Comparison of ENCODE assay signal across 8 mouse cellular contexts in the genomic region with DNA sequence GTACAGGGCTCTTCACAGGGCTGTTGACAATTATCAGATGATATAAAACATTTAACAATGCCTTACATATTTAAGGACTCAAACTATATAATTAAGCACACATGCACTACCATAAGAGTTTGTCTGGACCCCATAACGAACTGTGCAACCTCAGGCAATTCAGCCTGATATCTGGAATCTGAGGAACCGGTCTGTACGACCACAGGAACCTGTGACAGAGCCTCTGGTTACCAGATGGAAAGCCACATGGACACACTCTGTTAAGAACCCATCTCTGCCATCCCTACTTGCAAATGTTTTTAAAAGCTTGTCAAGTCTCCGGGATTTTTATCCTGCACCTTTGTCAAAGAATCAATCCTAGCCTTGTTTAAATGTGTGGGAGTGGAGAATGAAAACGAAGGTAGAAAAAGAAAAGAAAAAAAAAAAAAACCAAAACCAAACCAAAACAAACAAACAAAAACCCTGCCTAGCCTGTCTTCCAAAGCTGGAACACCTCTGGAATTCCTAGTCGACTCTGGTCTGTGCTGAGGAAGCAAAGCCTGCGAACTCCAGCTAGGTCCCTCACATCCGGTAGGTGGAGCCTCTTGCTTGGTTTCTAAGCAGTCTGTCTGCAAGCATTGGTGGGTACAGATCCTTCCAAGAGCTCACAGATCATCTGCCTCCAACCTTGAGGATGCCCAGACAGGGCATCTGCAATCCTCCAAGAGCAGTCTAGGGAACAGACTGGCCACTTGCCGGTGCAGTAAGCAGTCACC. TPM values are rescaled to one million over a fixed set of nuclear protein-coding genes. Genes with fewer than 3 reads are reported as not detected.
A peak's percentile ranks its signal among the peaks of the same experiment; 100 is the strongest.
DNase-seq lines count a peak whose midpoint lies in the region; ATAC-seq lines count a peak whose summit lies in the region.

No protein-coding gene starts in this region.

- no peak for ATAC-seq in heart, embryonic 13.5 days (ENCODE audit: extremely low read depth, insufficient number of reproducible peaks, low FRiP score, low TSS enrichment)
- no peak for ATAC-seq in liver, embryonic 13.5 days (ENCODE audit: low read depth)
- no peak for ATAC-seq in erythroid progenitor cell, adult 5-6 weeks (replicated peaks; ENCODE audit: low FRiP score, poor library complexity, severe bottlenecking)

- DNase-seq in B cell, adult 2 months, result peak; percentile 30 to 45
- peak; percentile 83 for DNase-seq in NIH3T3 (ENCODE audit: low read depth)
- DNase-seq in embryo, embryonic 11.5 days (ENCODE audit: low read depth, low spot score), result peak; percentile 59
- peak; percentile 81 to 87 for DNase-seq in kidney, postnatal 36 days
- peak; percentile 35 for DNase-seq in liver, embryonic 13.5 days
- peak; percentile 86 for DNase-seq in retina, embryonic 14.5 days (ENCODE audit: low spot score)

- H3K27me3 ChIP-seq in heart, embryonic 13.5 days (replicated peaks), result no peaks in the 10 kb centered on the region
- H3K27me3 ChIP-seq in liver, embryonic 13.5 days, result peaks cover 53% of the 10 kb centered on the region

- peak overlapping the region; percentile 93 for H3K4me2 ChIP-seq in heart, embryonic 13.5 days
- H3K4me2 ChIP-seq in liver, embryonic 13.5 days, result peak overlapping the region; percentile 78; the same call in 1 of the 2 replicates

- peak overlapping the region; percentile 100 for H3K9ac ChIP-seq in heart, embryonic 13.5 days
- 0 out of 2 replicates have a peak overlapping the region, but pooled peaks have one; percentile 96 for H3K9ac ChIP-seq in liver, embryonic 13.5 days

- peak overlapping the region; percentile 93 for H3K4me3 ChIP-seq in heart, embryonic 13.5 days
- peak overlapping the region; percentile 95; the same call in 1 of the 2 replicates for H3K4me3 ChIP-seq in liver, embryonic 13.5 days (replicated peaks)

- peaks cover 52% of the 10 kb centered on the region for H3K36me3 ChIP-seq in heart, embryonic 13.5 days
- H3K36me3 ChIP-seq in liver, embryonic 13.5 days, result no peaks in the 10 kb centered on the region

- no peaks in the 10 kb centered on the region for H3K9me3 ChIP-seq in heart, embryonic 13.5 days
- H3K9me3 ChIP-seq in liver, embryonic 13.5 days (replicated peaks), result no peaks in the 10 kb centered on the region

- peaks cover 59% of the 10 kb centered on the region for H3K4me1 ChIP-seq in heart, embryonic 13.5 days
- peaks cover 76% of the 10 kb centered on the region for H3K4me1 ChIP-seq in liver, embryonic 13.5 days (replicated peaks)

- peak overlapping the region; percentile 100 for H3K27ac ChIP-seq in heart, embryonic 13.5 days (replicated peaks)
- no peak overlapping the region for H3K27ac ChIP-seq in liver, embryonic 13.5 days

- 15% methylated on average over 9 of the region's 9 CpGs for WGBS in heart, embryonic 13.5 days
- WGBS in liver, embryonic 13.5 days (ENCODE audit: insufficient replicate concordance), result 15% methylated on average over 9 of the region's 9 CpGs

RNA-seq across cellular contexts. Expression of gene Tpm1, which starts 4.5 kb away (rescaled TPM):
- 3,954 and 4,354 TPM in 2 replicates for polyA plus RNA-seq in heart, embryonic 13.5 days (2015; fragmentation: Nextera tagmentation; extraction: Ambion mirVana)
- polyA plus RNA-seq in liver, embryonic 13.5 days (2015; fragmentation: Nextera tagmentation; extraction: Ambion mirVana), result 168 and 198 TPM in 2 replicates
- total RNA-seq in erythroid progenitor cell, adult 5-6 weeks (2015; ENCODE audit: low replicate concordance), result 53.7 and 60.2 TPM in 2 replicates
- 68.7 and 75.5 TPM in 2 replicates for total RNA-seq in erythroid progenitor cell, adult 5-6 weeks (2017; ENCODE audit: low replicate concordance)

Comparison
In these comparisons a context has a peak if more than half of its experiments do, and no peak if none do; other contexts are left out.
1. DNase-seq: peak in every context shown above with its lines; median percentile 86 in retina, embryonic 14.5 days; 84 in kidney, postnatal 36 days; 83 in NIH3T3; 59 in embryo, embryonic 11.5 days; 38 in B cell, adult 2 months; 35 in liver, embryonic 13.5 days.
2. RNA of gene Tpm1, which starts 4.5 kb away (polyA plus RNA-seq): 3,954 to 4,354 TPM in heart, embryonic 13.5 days; 168 to 198 TPM in liver, embryonic 13.5 days; every median in the first group is over 10 times any median in the second.